Mouse (Mus musculus) fat pad, adult 2 months (tissue): ENCODE data around the gene Fam208a.

Source experiments
- DNase-seq: peaks from one replicate; pipeline ENCODE4 v3.0.0-alpha.2; 2011; ENCODE audit warnings: low read depth, low spot score; ENCODE audit errors: extremely low read depth

Gene Fam208a

DNA sequence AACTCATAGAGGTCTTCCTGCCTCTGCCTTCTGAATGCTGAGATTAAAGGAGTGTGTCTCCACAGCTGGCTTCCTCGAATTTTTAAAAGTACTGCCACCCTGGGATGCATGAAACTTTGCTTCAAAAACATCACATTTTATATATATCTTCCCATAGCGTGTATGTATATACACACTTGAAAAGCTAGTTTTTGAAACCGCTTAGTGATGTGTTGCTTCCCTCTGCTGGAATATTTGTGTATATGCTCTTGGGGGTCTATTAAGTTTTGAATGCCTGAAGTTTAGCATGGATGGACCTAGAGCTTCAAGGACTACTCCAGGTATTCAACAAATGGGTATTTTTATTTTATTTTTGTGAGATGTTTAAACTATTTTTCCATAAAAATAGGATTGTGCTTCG is 14.7 kb upstream of the Fam208a start:
- no peak for DNase-seq

DNA sequence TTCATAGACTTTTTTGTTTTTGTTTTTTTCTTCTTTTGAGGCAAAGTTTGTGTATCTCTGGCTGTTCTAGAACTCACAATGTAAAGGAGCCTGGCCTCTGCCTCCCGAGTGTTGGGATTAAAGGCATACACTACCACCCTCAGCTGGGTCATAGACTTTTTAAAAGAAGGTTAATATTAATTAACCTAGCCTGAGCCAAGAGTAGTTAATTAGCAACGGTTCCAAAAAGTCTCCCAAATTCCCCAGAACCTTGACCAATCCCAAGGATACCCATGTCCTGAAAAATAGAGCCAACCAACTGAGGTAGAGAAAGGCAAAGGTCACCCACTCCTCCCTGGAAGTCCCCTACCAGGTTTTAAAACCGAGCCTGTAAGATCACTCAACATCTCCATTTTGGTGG is 7.8 kb upstream of the Fam208a start:
- DNase-seq, result no peak

DNA sequence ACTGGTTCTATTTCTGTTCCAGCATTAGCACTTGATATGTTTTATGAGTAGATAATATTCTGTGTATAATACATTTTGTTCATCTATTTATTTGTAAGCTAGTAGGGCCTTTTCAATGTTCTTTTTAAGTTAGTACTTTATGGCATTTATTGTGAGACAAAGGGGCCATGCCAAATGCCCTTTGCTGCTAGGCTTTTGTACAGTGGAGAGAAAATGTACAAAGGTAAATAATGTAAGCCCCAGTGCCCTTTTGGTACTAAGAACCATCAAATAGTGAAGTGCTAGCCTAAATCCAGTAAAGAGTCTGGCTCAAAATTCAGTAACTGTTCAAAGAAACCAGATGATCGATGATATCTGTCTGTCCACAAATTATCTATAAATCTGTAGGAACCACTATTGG is 6.3 kb upstream of the Fam208a start:
- DNase-seq, result no peak

GRCm38 (mm10) chr14:27428973-27429711 is 508 bp downstream of the Fam208a start:
- DNase-seq, result no peak

GRCm38 (mm10) chr14:27430280-27430679 is 1.6 kb downstream of the Fam208a start:
- no peak for DNase-seq

GRCm38 (mm10) chr14:27432064-27432463 is 3.4 kb downstream of the Fam208a start:
- DNase-seq, result no peak

GRCm38 (mm10) chr14:27436116-27436515 is 7.5 kb downstream of the Fam208a start:
- no peak for DNase-seq

- no peak for DNase-seq
Observed at GRCm38 (mm10) chr14:27436826-27437225, 8.2 kb downstream of the Fam208a start.

GRCm38 (mm10) chr14:27440921-27441320 is 12.3 kb downstream of the Fam208a start:
- DNase-seq, result no peak

- DNase-seq, result no peak
Observed at GRCm38 (mm10) chr14:27444851-27445281, 16.2 kb downstream of the Fam208a start.

GRCm38 (mm10) chr14:27446963-27447362 is 18.3 kb downstream of the Fam208a start:
- no peak for DNase-seq

- no peak for DNase-seq
Observed at GRCm38 (mm10) chr14:27491399-27491798, 62.8 kb downstream of the Fam208a start.

DNA sequence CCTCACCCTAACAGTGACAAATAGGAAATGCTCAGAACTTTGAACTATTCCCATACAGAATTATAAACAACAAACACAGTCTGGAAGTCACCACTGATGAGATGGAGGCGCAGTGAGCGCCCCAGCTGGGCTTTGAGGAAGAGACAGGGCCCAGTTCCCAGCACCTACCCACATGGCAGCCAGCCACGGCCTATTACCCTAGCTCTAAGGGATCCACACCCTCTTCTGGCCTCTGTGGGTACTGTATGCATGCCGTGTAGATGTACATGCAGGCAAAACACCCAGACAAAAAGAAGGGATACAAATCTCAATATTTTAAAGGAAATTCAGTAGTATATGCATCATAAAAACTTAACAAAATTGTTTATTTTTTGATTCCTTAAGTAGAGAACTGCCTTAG is 64.9 kb downstream of the Fam208a start:
- DNase-seq, result no peak

GRCm38 (mm10) chr14:27501096-27501495 is 72.5 kb downstream of the Fam208a start:
- DNase-seq, result no peak

- no peak for DNase-seq
Observed at GRCm38 (mm10) chr14:27507894-27508643, 79.4 kb downstream of the Fam208a start, which contains the start of gene Ccdc66. Gene Ccdc66 (minus strand): TSS chr14:27508460.

- no peak for DNase-seq
Observed at GRCm38 (mm10) chr14:27508644-27509301, 80.1 kb downstream of the Fam208a start.

DNA sequence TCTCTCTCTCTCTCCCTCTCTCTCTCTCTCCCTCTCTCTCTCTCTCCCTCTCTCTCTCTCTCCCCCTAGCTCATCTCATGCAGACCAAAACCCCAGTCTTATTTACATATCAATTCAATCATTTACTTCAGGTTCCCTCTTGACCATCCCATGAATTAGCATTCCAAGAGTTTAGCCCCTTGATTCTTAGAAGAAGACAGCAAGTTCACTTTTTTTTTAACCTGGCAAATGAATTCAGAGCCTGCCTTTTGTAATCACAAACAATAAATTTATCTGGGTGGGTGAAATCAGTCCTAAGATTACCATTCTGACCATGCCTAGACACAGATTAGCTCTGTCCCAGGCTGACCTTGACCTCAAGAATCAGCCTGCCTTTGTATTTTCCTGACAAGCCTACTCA is 95.9 kb downstream of the Fam208a start:
- no peak for DNase-seq
